In the genomic region with DNA sequence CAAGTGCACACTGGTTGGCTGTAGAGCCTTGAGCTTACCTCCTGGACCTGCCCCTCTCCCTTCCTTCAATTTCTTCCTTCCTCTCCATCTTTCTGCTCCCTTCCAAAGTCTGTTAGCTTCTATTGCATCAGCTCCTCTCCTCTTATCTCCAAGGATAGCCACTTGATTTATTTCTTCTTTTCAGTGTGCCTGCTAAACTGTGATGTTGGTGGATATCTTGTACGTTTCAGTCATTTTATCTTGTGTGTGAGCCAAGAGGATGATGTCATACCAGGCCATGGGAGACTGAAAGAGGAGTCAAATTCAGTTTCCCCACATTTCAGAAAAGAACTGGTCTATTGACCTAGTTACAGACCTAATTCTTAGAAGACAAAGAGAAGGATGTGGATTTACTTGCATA, we compare ENCODE assay signal across 20 mouse cellular contexts.
DNase-seq lines count a peak whose midpoint lies in the region; TF ChIP-seq lines count a peak whose summit lies in the region.
"Had no signal": no experiment of that assay in that cellular context is flagged by ENCODE, and none has a peak within 500 bp of the region (broad histone marks: within the 10 kb centered on the region; RNA-seq: fewer than 3 reads in every experiment).

No protein-coding gene starts in this region.

- H3K36me3 ChIP-seq in myocyte (ENCODE audit: control insufficient read depth, insufficient read depth): no peaks in the 10 kb centered on the region
- H3K36me3 ChIP-seq in limb, embryonic 10.5 days: no peaks in the 10 kb centered on the region
- H3K36me3 ChIP-seq: embryonic facial prominence, embryonic 13.5 days; heart, embryonic 15.5 days; hindbrain, embryonic 12.5 days had no signal

- WGBS in limb, embryonic 10.5 days: 72% methylated on average over 1 of the region's 1 CpGs

- no peak overlapping the region for H3ac ChIP-seq in myocyte (ENCODE audit: control insufficient read depth, insufficient read length)

- DNase-seq in adrenal gland, adult 2 months: peak; percentile 29
- no peak for DNase-seq in adrenal gland, postnatal 14 days
- DNase-seq in heart, adult 8-10 months (ENCODE audit: low spot score): peak; percentile 19
- no peak for DNase-seq in heart, postnatal 4 days
- peak; percentile 57 for DNase-seq in MN1 (ENCODE audit: low spot score)
- no peak for DNase-seq in limb, embryonic 10.5 days (ENCODE audit: low spot score)
- no peak for DNase-seq in layer of hippocampus, postnatal 10 days (ENCODE audit: low spot score in 2 of 2)
- DNase-seq: cerebellum, adult 11-12 months; cerebellum, adult 9-10 months; cerebellum, postnatal 36 days; gastrocnemius, adult 2 months; gastrocnemius, postnatal 25 days; heart, postnatal 36 days; kidney, adult 8-10 months had no signal

- H3K4me2 ChIP-seq in myocyte (ENCODE audit: low read depth): peak overlapping the region; percentile 14
- H3K4me2 ChIP-seq: embryonic facial prominence, embryonic 13.5 days; heart, embryonic 11.5 days; heart, embryonic 15.5 days; hindbrain, embryonic 12.5 days had no signal

- TF ChIP-seq POLR2A in myocyte (IDR thresholded peaks at IDR 0.05; ENCODE audit: insufficient read length, low read depth): no peak

- H3K9me3 ChIP-seq in limb, embryonic 10.5 days (replicated peaks): no peaks in the 10 kb centered on the region
- H3K9me3 ChIP-seq: embryonic facial prominence, embryonic 13.5 days; heart, embryonic 15.5 days; hindbrain, embryonic 12.5 days had no signal

- no peaks in the 10 kb centered on the region for H3K27me3 ChIP-seq in myocyte (ENCODE audit: control insufficient read depth, insufficient read depth, insufficient read length)
- H3K27me3 ChIP-seq in limb, embryonic 10.5 days (ENCODE audit: low read depth, poor library complexity, severe bottlenecking): no peaks in the 10 kb centered on the region
- H3K27me3 ChIP-seq: CH12.LX; embryonic facial prominence, embryonic 13.5 days; heart, embryonic 15.5 days; hindbrain, embryonic 12.5 days had no signal

- no peaks in the 10 kb centered on the region for H3K4me1 ChIP-seq in limb, embryonic 10.5 days
- H3K4me1 ChIP-seq: embryonic facial prominence, embryonic 13.5 days; heart, embryonic 15.5 days had no signal

- H3K4me3 ChIP-seq in myocyte: no peak overlapping the region
- H3K4me3 ChIP-seq in limb, embryonic 10.5 days: no peak overlapping the region
- H3K4me3 ChIP-seq: embryonic facial prominence, embryonic 13.5 days; gastrocnemius, adult 2 months; heart, embryonic 15.5 days; hindbrain, embryonic 12.5 days had no signal

- no peak overlapping the region for H3K27ac ChIP-seq in limb, embryonic 10.5 days
- H3K27ac ChIP-seq: embryonic facial prominence, embryonic 13.5 days; gastrocnemius, adult 2 months; heart, embryonic 15.5 days; hindbrain, embryonic 12.5 days had no signal

- H3K79me2 ChIP-seq in myocyte (ENCODE audit: control insufficient read depth, insufficient read depth): no peaks in the 10 kb centered on the region

TF ChIP-seq in myocyte, 11 proteins besides CTCF, POLR2A, EP300 and RAD21:
- TF ChIP-seq CEBPB (IDR thresholded peaks at IDR 0.05; ENCODE audit: insufficient read depth, poor library complexity, severe bottlenecking): peak; percentile 73
- TF ChIP-seq E2F4 (IDR thresholded peaks at IDR 0.05; ENCODE audit: insufficient read depth): no peak

Comparison
In these comparisons a context has a peak if more than half of its experiments do, and no peak if none do; other contexts are left out.
1. DNase-seq: peak in adrenal gland, adult 2 months (single experiment), heart, adult 8-10 months (single experiment) and MN1 (single experiment); none in adrenal gland, postnatal 14 days (single experiment), heart, postnatal 4 days (single experiment), limb, embryonic 10.5 days (single experiment) and layer of hippocampus, postnatal 10 days (0 of 2).